Mouse (Mus musculus): ENCODE data around the gene Dll4.

- TF ChIP-seq GATA1 (IDR thresholded peaks at IDR 0.05; ENCODE audit: low read length), result no peak
- no peak for TF ChIP-seq TAL1 (IDR thresholded peaks at IDR 0.05; ENCODE audit: low read length)
These were observed 12.1 kb downstream of the Dll4 start for GRCm38 (mm10) chr2:119337425-119338265.
